Mouse (Mus musculus): Measurements from ENCODE around the gene Hist1h3h. TPM values are rescaled to one million over a fixed set of nuclear protein-coding genes. Genes with fewer than 3 reads are reported as not detected.
A peak's percentile ranks its signal among the peaks of the same experiment; 100 is the strongest.

The Hist1h3h gene
- polyA plus RNA-seq, 1 experiment from 2014 or later, result 18.3 TPM

- ATAC-seq (ENCODE audit: low FRiP score), result no peak
- H3K4me2 ChIP-seq (replicated peaks), result peak overlapping the region; percentile 71
- 58% methylated on average over 1 of the region's 1 CpGs for WGBS
- no peak overlapping the region for H3K27ac ChIP-seq
- no peak overlapping the region for H3K9ac ChIP-seq
- peaks cover 17% of the 10 kb centered on the region for H3K4me1 ChIP-seq
- no peak overlapping the region for H3K4me3 ChIP-seq
- no peaks in the 10 kb centered on the region for H3K9me3 ChIP-seq (replicated peaks)
- H3K27me3 ChIP-seq, result no peaks in the 10 kb centered on the region
- no peaks in the 10 kb centered on the region for H3K36me3 ChIP-seq
These were observed 38.2 kb downstream of the Hist1h3h start for GRCm38 (mm10) chr13:21755707-21756106.

Small RNAs within 50 kb of the gene (microRNA-seq; reads per million reads assigned to microRNA genes)
- not detected for gene Gm44357
- not detected for gene Gm44367
- gene Gm44454, result not detected

Other genes with a start within 250 kb of the Hist1h3h start
- gene Nkapl, start 249.2 kb upstream of the Hist1h3h start, polyA plus RNA-seq (2016; fragmentation: Nextera tagmentation; extraction: Ambion mirVana), result 2.5 and 2.7 TPM in 2 replicates
- 6.8 and 7.0 TPM in 2 replicates for gene Zkscan4, start 238.8 kb upstream of the Hist1h3h start, polyA plus RNA-seq (2016; fragmentation: Nextera tagmentation; extraction: Ambion mirVana)
- not detected in 2 replicates for gene Gm10065, start 238.2 kb upstream of the Hist1h3h start, polyA plus RNA-seq (2016; fragmentation: Nextera tagmentation; extraction: Ambion mirVana)
- 0.16 and 0.40 TPM in 2 replicates for gene AK157302, start 222.4 kb upstream of the Hist1h3h start, polyA plus RNA-seq (2016; fragmentation: Nextera tagmentation; extraction: Ambion mirVana)
- gene Gm11273, start 216.2 kb upstream of the Hist1h3h start, polyA plus RNA-seq (2016; fragmentation: Nextera tagmentation; extraction: Ambion mirVana), result 2.6 and 4.2 TPM in 2 replicates
- gene Zkscan8, start 186.5 kb upstream of the Hist1h3h start, polyA plus RNA-seq (2016; fragmentation: Nextera tagmentation; extraction: Ambion mirVana), result 9.0 and 9.8 TPM in 2 replicates
- 0.20 and 0.22 TPM in 2 replicates for gene Olfr1366, start 174.9 kb upstream of the Hist1h3h start, polyA plus RNA-seq (2016; fragmentation: Nextera tagmentation; extraction: Ambion mirVana)
- gene Olfr1535, start 157.8 kb upstream of the Hist1h3h start, polyA plus RNA-seq (2016; fragmentation: Nextera tagmentation; extraction: Ambion mirVana), result not detected in 2 replicates
- not detected in 2 replicates for gene Olfr1364, start 135.9 kb upstream of the Hist1h3h start, polyA plus RNA-seq (2016; fragmentation: Nextera tagmentation; extraction: Ambion mirVana)
- gene Olfr1362, start 103.6 kb upstream of the Hist1h3h start, polyA plus RNA-seq (2016; fragmentation: Nextera tagmentation; extraction: Ambion mirVana), result not detected in 2 replicates
- gene Olfr11, start 75.1 kb upstream of the Hist1h3h start, polyA plus RNA-seq (2016; fragmentation: Nextera tagmentation; extraction: Ambion mirVana), result 0.07 TPM in 1 of 2 replicates, not detected in the other
- not detected in 2 replicates for gene Olfr1361, start 54.3 kb upstream of the Hist1h3h start, polyA plus RNA-seq (2016; fragmentation: Nextera tagmentation; extraction: Ambion mirVana)
- not detected in 2 replicates for gene Olfr1360, start 40.3 kb upstream of the Hist1h3h start, polyA plus RNA-seq (2016; fragmentation: Nextera tagmentation; extraction: Ambion mirVana)
- not detected in 2 replicates for gene Olfr1359, start 19.5 kb upstream of the Hist1h3h start, polyA plus RNA-seq (2016; fragmentation: Nextera tagmentation; extraction: Ambion mirVana)
- gene Hist1h2bl, start 1.5 kb upstream of the Hist1h3h start, polyA plus RNA-seq (2016; fragmentation: Nextera tagmentation; extraction: Ambion mirVana), result 3.6 and 4.4 TPM in 2 replicates
- 17.3 and 29.5 TPM in 2 replicates for gene Hist1h2ai, start 1.2 kb upstream of the Hist1h3h start, polyA plus RNA-seq (2016; fragmentation: Nextera tagmentation; extraction: Ambion mirVana)
- gene Hist1h2bm, start 4.4 kb downstream of the Hist1h3h start, polyA plus RNA-seq (2016; fragmentation: Nextera tagmentation; extraction: Ambion mirVana), result 2.6 and 4.9 TPM in 2 replicates
- gene Hist1h4j, start 17.4 kb downstream of the Hist1h3h start, polyA plus RNA-seq (2016; fragmentation: Nextera tagmentation; extraction: Ambion mirVana), result 0.98 and 1.0 TPM in 2 replicates
- gene Hist1h4k, start 32.8 kb downstream of the Hist1h3h start, polyA plus RNA-seq (2016; fragmentation: Nextera tagmentation; extraction: Ambion mirVana), result 2.9 TPM in 1 of 2 replicates, not detected in the other
- gene Hist1h2ak, start 36.2 kb downstream of the Hist1h3h start, polyA plus RNA-seq (2016; fragmentation: Nextera tagmentation; extraction: Ambion mirVana), result 12.2 and 28.3 TPM in 2 replicates
- gene Hist1h2bn, start 36.5 kb downstream of the Hist1h3h start, polyA plus RNA-seq (2016; fragmentation: Nextera tagmentation; extraction: Ambion mirVana), result 2.2 and 2.8 TPM in 2 replicates
- gene Hist1h1b, start 63.0 kb downstream of the Hist1h3h start, polyA plus RNA-seq (2016; fragmentation: Nextera tagmentation; extraction: Ambion mirVana), result 23.2 and 23.6 TPM in 2 replicates
- gene Hist1h3i, start 65.7 kb downstream of the Hist1h3h start, polyA plus RNA-seq (2016; fragmentation: Nextera tagmentation; extraction: Ambion mirVana), result 87.0 and 110 TPM in 2 replicates
- gene Hist1h2an, start 69.6 kb downstream of the Hist1h3h start, polyA plus RNA-seq (2016; fragmentation: Nextera tagmentation; extraction: Ambion mirVana), result 5.2 TPM in 1 of 2 replicates, not detected in the other
- gene Hist1h2bp, start 69.8 kb downstream of the Hist1h3h start, polyA plus RNA-seq (2016; fragmentation: Nextera tagmentation; extraction: Ambion mirVana), result 1.9 and 2.4 TPM in 2 replicates
- 14.1 and 15.3 TPM in 2 replicates for gene Hist1h2bq, start 92.5 kb downstream of the Hist1h3h start, polyA plus RNA-seq (2016; fragmentation: Nextera tagmentation; extraction: Ambion mirVana)
- gene Hist1h2ao, start 92.8 kb downstream of the Hist1h3h start, polyA plus RNA-seq (2016; fragmentation: Nextera tagmentation; extraction: Ambion mirVana), result 3.4 TPM in 1 of 2 replicates, not detected in the other
- not detected in 2 replicates for gene Hist1h4m, start 94.1 kb downstream of the Hist1h3h start, polyA plus RNA-seq (2016; fragmentation: Nextera tagmentation; extraction: Ambion mirVana)
- 6.2 and 10.1 TPM in 2 replicates for gene Hist1h4n, start 114.5 kb downstream of the Hist1h3h start, polyA plus RNA-seq (2016; fragmentation: Nextera tagmentation; extraction: Ambion mirVana)
- gene Hist1h2ap, start 115.8 kb downstream of the Hist1h3h start, polyA plus RNA-seq (2016; fragmentation: Nextera tagmentation; extraction: Ambion mirVana), result 2,700 and 3,374 TPM in 2 replicates
- gene Hist1h2br, start 116.1 kb downstream of the Hist1h3h start, polyA plus RNA-seq (2016; fragmentation: Nextera tagmentation; extraction: Ambion mirVana), result 14.3 and 15.1 TPM in 2 replicates
- gene Zfp184, start 227.4 kb downstream of the Hist1h3h start, polyA plus RNA-seq (2016; fragmentation: Nextera tagmentation; extraction: Ambion mirVana), result 19.1 and 20.5 TPM in 2 replicates